Mouse (Mus musculus) v-Abl transformed pro-B cells (cell line): ENCODE measurements at regions not wholly inside any gene's neighbourhood (a gene's known extent, or its start where the extent isn't known, plus 50 kb on each side); places are given as distances from the start of the nearest gene placed in this dataset.

Source experiments
- in situ Hi-C, 2 experiments: fragments of 400-800 bp; cut with MboI; formaldehyde crosslinking; loops; one replicate each; pipeline ENCODE4 v1.15.1; 2025; ENCODE audit not compliant: unreplicated experiment in 2 of 2

- in situ Hi-C loops = no loop called here
Observed at GRCm38 (mm10) chr15:25135471-25136262, 277.9 kb downstream of the Basp1 start.

- in situ Hi-C loops = no loop called here
Observed at GRCm38 (mm10) chr15:25130096-25130495, 283.5 kb downstream of the Basp1 start.

GRCm38 (mm10) chr15:25129572-25129971 is 284.0 kb downstream of the Basp1 start:
- in situ Hi-C loops = no loop called here

GRCm38 (mm10) chr15:25120441-25120840 is 293.1 kb downstream of the Basp1 start:
- in situ Hi-C loops = no loop called here

- in situ Hi-C loops = no loop called here
Observed at GRCm38 (mm10) chr15:25117980-25118379, 295.6 kb downstream of the Basp1 start.

- in situ Hi-C loops = no loop called here
Observed at GRCm38 (mm10) chr15:25102727-25103126, 310.8 kb downstream of the Basp1 start.

GRCm38 (mm10) chr15:25093758-25094157 is 319.8 kb downstream of the Basp1 start:
- in situ Hi-C loops = no loop called here

GRCm38 (mm10) chr15:25069701-25070100 is 343.9 kb downstream of the Basp1 start:
- in situ Hi-C loops = no loop called here

GRCm38 (mm10) chr15:25059347-25059746 is 354.2 kb downstream of the Basp1 start:
- in situ Hi-C loops = no loop called here

- in situ Hi-C loops = no loop called here
Observed at GRCm38 (mm10) chr15:25047875-25048274, 365.7 kb downstream of the Basp1 start.

GRCm38 (mm10) chr15:25046514-25047138 is 366.9 kb downstream of the Basp1 start:
- in situ Hi-C loops = no loop called here

- in situ Hi-C loops = no loop called here
Observed at GRCm38 (mm10) chr15:25036231-25036630, 377.3 kb downstream of the Basp1 start.

GRCm38 (mm10) chr15:25027865-25028264 is 385.7 kb downstream of the Basp1 start:
- in situ Hi-C loops = no loop called here

- in situ Hi-C loops = no loop called here
Observed at GRCm38 (mm10) chr15:25026786-25027461, 386.6 kb downstream of the Basp1 start.

- in situ Hi-C loops = no loop called here
Observed at GRCm38 (mm10) chr15:25026351-25026750, 387.2 kb downstream of the Basp1 start.

GRCm38 (mm10) chr15:25020916-25021315 is 392.6 kb downstream of the Basp1 start:
- in situ Hi-C loops = no loop called here

GRCm38 (mm10) chr15:25019352-25019941 is 394.1 kb downstream of the Basp1 start:
- in situ Hi-C loops = no loop called here

GRCm38 (mm10) chr15:25018937-25019336 is 394.6 kb downstream of the Basp1 start:
- in situ Hi-C loops = no loop called here

GRCm38 (mm10) chr15:25007720-25008119 is 405.8 kb downstream of the Basp1 start:
- in situ Hi-C loops = no loop called here

GRCm38 (mm10) chr15:25000171-25000570 is 413.4 kb downstream of the Basp1 start:
- in situ Hi-C loops = no loop called here

- in situ Hi-C loops = no loop called here
Observed at GRCm38 (mm10) chr15:24993325-24993673, 420.3 kb downstream of the Basp1 start.
